ENCODE assay signal across 8 mouse cellular contexts in genomic region chr19:46350168-46350932, GRCm38 (mm10). TPM values are rescaled to one million over a fixed set of nuclear protein-coding genes. Genes with fewer than 3 reads are reported as not detected.
DNase-seq lines count a peak whose midpoint lies in the region; ATAC-seq and TF ChIP-seq lines count a peak whose summit lies in the region.

TSS of gene 2310034G01Rik (minus strand) at chr19:46350302.

- H3K4me1 ChIP-seq in kidney, adult 2 months (ENCODE audit: control insufficient read depth, insufficient read depth, low read length): peaks cover 6% of the 10 kb centered on the region; the same call in 1 of the 2 replicates
- peaks cover 10% of the 10 kb centered on the region; the same call in 1 of the 2 replicates for H3K4me1 ChIP-seq in embryonic facial prominence, embryonic 12.5 days
- H3K4me1 ChIP-seq in limb, embryonic 10.5 days: peaks cover 20% of the 10 kb centered on the region
- H3K4me1 ChIP-seq in midbrain, embryonic 13.5 days (replicated peaks): peaks cover 21% of the 10 kb centered on the region

- H3K9me3 ChIP-seq in embryonic facial prominence, embryonic 12.5 days: no peaks in the 10 kb centered on the region
- no peaks in the 10 kb centered on the region for H3K9me3 ChIP-seq in limb, embryonic 10.5 days (replicated peaks)
- H3K9me3 ChIP-seq in midbrain, embryonic 13.5 days: no peaks in the 10 kb centered on the region

- TF ChIP-seq POLR2A in kidney, adult 2 months (IDR thresholded peaks at IDR 0.05; ENCODE audit: low read depth, low read length): no peak

- no peak within 1 kb of the TSS for H3K27ac ChIP-seq in kidney, adult 2 months (ENCODE audit: insufficient read depth, low read depth, low read length)
- H3K27ac ChIP-seq in embryonic facial prominence, embryonic 12.5 days: peak within 1 kb of the TSS; percentile 72
- H3K27ac ChIP-seq in limb, embryonic 10.5 days: peak within 1 kb of the TSS; percentile 86
- H3K27ac ChIP-seq in midbrain, embryonic 13.5 days: peak within 1 kb of the TSS; percentile 91

- no peak for TF ChIP-seq CTCF in kidney, adult 2 months (conservative IDR thresholded peaks at IDR 0.05; ENCODE audit: insufficient read depth, insufficient read length, low read depth, low read length)

- no peaks in the 10 kb centered on the region for H3K27me3 ChIP-seq in kidney, adult 2 months (replicated peaks; ENCODE audit: control insufficient read depth, insufficient read depth, low read length)
- peaks cover 7% of the 10 kb centered on the region; the same call in 1 of the 2 replicates for H3K27me3 ChIP-seq in embryonic facial prominence, embryonic 12.5 days
- peaks cover 72% of the 10 kb centered on the region for H3K27me3 ChIP-seq in limb, embryonic 10.5 days (ENCODE audit: low read depth, poor library complexity, severe bottlenecking)
- H3K27me3 ChIP-seq in midbrain, embryonic 13.5 days: peaks cover 32% of the 10 kb centered on the region

- H3K4me3 ChIP-seq in kidney, adult 2 months (ENCODE audit: insufficient read depth, low read depth, low read length): peak within 1 kb of the TSS; percentile 81
- peak within 1 kb of the TSS; percentile 67 for H3K4me3 ChIP-seq in embryonic facial prominence, embryonic 12.5 days
- peak within 1 kb of the TSS; percentile 76 for H3K4me3 ChIP-seq in limb, embryonic 10.5 days
- peak within 1 kb of the TSS; percentile 68 for H3K4me3 ChIP-seq in midbrain, embryonic 13.5 days (replicated peaks)

- peak within 1 kb of the TSS; percentile 83 for H3K9ac ChIP-seq in embryonic facial prominence, embryonic 12.5 days
- H3K9ac ChIP-seq in midbrain, embryonic 13.5 days (replicated peaks): peak within 1 kb of the TSS; percentile 77

- 58% methylated on average over 10 of the region's 10 CpGs for WGBS in kidney, adult 2 months
- 64% methylated on average over 10 of the region's 10 CpGs for WGBS in embryonic facial prominence, embryonic 12.5 days
- WGBS in limb, embryonic 10.5 days: 70% methylated on average over 10 of the region's 10 CpGs
- WGBS in midbrain, embryonic 13.5 days: 64% methylated on average over 10 of the region's 10 CpGs

- peak within 1 kb of the TSS; percentile 86 for H3K4me2 ChIP-seq in embryonic facial prominence, embryonic 12.5 days (replicated peaks)
- H3K4me2 ChIP-seq in midbrain, embryonic 13.5 days (replicated peaks): peak within 1 kb of the TSS; percentile 93

- no peak for ATAC-seq in embryonic facial prominence, embryonic 12.5 days (ENCODE audit: insufficient number of reproducible peaks, insufficient read depth, low FRiP score, low TSS enrichment)
- no peak for ATAC-seq in midbrain, embryonic 13.5 days
- no peak for ATAC-seq in monocyte, adult 5-6 weeks (replicated peaks; ENCODE audit: insufficient number of reproducible peaks, low FRiP score, low TSS enrichment, poor library complexity, severe bottlenecking)

- no peak for DNase-seq in kidney, adult 2 months
- no peak for DNase-seq in kidney, postnatal 25 days
- no peak for DNase-seq in limb, embryonic 10.5 days (ENCODE audit: low spot score)
- DNase-seq in layer of hippocampus, adult 8-10 months (ENCODE audit: low spot score in 2 of 2): no peak
- DNase-seq in frontal cortex, postnatal 14 days (ENCODE audit: low spot score in 2 of 2): no peak

- H3K36me3 ChIP-seq in kidney, adult 2 months (ENCODE audit: control insufficient read depth, insufficient read depth, low read length): no peaks in the 10 kb centered on the region
- H3K36me3 ChIP-seq in embryonic facial prominence, embryonic 12.5 days: no peaks in the 10 kb centered on the region
- H3K36me3 ChIP-seq in limb, embryonic 10.5 days: no peaks in the 10 kb centered on the region
- H3K36me3 ChIP-seq in midbrain, embryonic 13.5 days: no peaks in the 10 kb centered on the region

RNA-seq across cellular contexts. Expression of gene 2310034G01Rik, which starts in this region (rescaled TPM):
- polyA plus RNA-seq in kidney, adult 2 months (2012; rRNA removed): 1.5 and 1.6 TPM in 2 replicates
- polyA plus RNA-seq in embryonic facial prominence, embryonic 12.5 days (2016; fragmentation: Nextera tagmentation; extraction: Ambion mirVana): 2.2 and 2.3 TPM in 2 replicates
- 1.3 and 1.8 TPM in 2 replicates for polyA plus RNA-seq in limb, embryonic 10.5 days (2016; fragmentation: Nextera tagmentation; extraction: Ambion mirVana)
- polyA plus RNA-seq in midbrain, embryonic 13.5 days (2015; fragmentation: Nextera tagmentation; extraction: Ambion mirVana): 1.7 TPM in 2 replicates
- 1.5 TPM in 2 of 3 replicates, not detected in the other for total RNA-seq in monocyte, adult 5-6 weeks (2017)
- 1 to 10 TPM in 3 of 4 experiments, under 1 TPM in 1; 0.89 to 1.5 (median 1.3) TPM for total RNA-seq in layer of hippocampus, adult 8-10 months (2022)
